Mouse (Mus musculus) urinary bladder, postnatal 25 days (tissue): ENCODE data around the gene Rabl6.
"Not testable (repeated sequence)": the region's sequence is repeated elsewhere in the genome, so short reads cannot be mapped to it uniquely, and the experiment has no call there.

Source experiments
- DNase-seq: peaks from one replicate; pipeline ENCODE4 v3.0.0; 2022; ENCODE audit warnings: low spot score

The Rabl6 gene

GRCm38 (mm10) chr2:25574579-25575431 is 33.5 kb downstream of the Rabl6 start, which contains the start of the genes Mamdc4 and Phpt1:
Gene Mamdc4, minus strand, starts transcription at chr2:25574845.
Gene Phpt1, minus strand, starts transcription at chr2:25575224.
- peak; percentile 92 for DNase-seq

DNA sequence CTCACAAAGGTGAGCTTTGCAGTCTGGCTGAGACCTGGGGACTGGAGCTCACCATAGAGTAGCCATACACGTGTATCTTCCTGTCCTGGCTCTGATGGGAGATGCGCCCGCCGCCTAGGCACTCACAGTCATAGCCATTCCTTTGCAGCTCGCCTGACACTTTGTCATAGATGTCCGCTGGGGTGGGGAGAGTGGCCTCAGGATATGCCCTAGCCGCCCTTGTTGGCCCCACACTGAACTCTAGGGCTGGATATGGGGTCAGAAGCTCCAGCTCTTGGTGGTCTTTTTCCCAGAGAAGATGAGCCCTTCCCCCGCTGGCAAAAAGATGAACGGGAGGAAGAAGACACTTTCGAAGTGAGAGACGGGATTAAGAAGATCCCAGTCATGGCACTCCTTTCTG is 34.2 kb downstream of the Rabl6 start:
- DNase-seq = no peak

DNA sequence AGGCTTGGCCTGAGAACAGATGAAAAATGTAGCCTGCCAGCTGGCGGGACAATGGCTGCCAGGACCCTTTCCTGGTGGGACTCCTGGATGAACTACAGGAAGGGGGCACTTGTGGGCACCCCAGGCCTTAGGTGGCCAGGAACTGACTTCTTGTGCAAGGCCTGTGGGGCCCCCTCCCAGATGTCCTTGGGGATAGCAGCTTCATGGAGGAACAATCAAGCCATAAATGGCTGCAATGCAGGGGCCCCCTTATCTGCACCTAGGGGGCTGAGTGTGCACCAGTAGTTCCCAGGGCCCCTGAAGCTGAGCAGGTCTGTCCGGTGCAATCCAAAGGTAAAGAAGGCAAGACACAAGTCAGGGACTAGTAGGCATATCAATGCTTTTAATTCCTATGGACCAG is 35.3 kb downstream of the Rabl6 start:
- no peak for DNase-seq

GRCm38 (mm10) chr2:25571221-25571620 is 37.1 kb downstream of the Rabl6 start:
- no peak for DNase-seq

- DNase-seq = no peak
Measured at GRCm38 (mm10) chr2:25569323-25569722, 39.0 kb downstream of the Rabl6 start.

GRCm38 (mm10) chr2:25568473-25569019 is 39.8 kb downstream of the Rabl6 start:
- DNase-seq = no peak

GRCm38 (mm10) chr2:25566558-25566957 is 41.8 kb downstream of the Rabl6 start:
- no peak for DNase-seq

DNA sequence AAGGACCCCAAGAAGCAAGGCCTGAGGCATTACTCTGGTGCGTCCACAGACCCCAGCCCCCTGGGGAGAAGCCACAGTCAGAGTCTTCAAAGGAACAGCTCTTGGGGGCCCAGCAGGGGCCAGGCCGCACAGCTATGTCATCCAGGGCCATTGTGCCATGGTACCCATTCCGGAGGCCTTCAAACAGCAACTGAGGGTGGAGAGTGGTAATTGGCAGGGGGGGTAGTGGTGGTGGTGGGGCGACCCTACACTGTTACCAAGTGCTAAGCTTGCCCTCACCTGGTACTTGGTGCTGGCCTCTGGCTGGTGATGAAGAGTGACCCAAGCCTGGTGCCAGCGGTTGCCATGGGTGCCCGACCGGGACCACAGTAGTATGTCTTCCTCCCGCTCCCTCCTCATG is 42.6 kb downstream of the Rabl6 start:
- no peak for DNase-seq

- no peak for DNase-seq
Measured at GRCm38 (mm10) chr2:25561946-25562345, 46.4 kb downstream of the Rabl6 start.

DNA sequence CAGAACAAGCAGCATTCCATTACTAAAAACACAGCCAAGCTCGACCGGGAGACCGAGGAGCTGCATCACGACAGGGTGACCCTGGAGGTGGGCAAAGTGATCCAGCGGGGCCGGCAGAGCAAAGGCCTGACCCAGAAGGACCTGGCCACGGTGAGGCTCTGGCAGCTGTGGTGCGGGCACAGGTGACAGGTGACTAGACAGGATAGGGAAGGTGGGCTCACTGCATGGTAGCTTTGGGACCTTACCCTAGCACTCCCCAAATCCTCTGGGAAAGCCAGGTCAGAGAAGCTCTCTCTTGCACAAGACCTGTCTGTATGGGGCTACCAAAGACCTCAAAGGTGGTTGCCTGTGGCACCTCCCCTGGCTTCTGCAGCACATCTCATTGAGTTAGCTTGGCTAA is 47.8 kb downstream of the Rabl6 start:
- DNase-seq = no peak

DNA sequence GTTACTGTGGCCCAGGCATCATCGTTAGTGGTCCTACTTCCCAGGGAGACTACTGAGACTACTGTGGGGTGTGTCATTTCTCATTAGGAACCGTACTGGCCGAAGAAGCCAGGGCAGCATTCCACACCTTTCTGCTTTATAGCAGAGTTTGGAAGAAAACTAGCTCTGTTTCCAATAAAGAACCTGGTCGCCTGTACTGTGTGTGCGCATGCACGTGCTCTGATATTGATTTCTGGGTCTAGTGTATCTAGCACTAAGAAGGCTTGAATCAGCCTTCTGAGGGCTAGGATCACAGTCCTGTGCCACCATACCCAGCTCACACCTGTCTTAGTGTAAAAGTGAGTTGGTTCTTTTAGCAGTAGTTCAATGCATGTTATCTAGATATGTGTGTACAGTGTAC is 49.5 kb downstream of the Rabl6 start:
- no peak for DNase-seq

DNA sequence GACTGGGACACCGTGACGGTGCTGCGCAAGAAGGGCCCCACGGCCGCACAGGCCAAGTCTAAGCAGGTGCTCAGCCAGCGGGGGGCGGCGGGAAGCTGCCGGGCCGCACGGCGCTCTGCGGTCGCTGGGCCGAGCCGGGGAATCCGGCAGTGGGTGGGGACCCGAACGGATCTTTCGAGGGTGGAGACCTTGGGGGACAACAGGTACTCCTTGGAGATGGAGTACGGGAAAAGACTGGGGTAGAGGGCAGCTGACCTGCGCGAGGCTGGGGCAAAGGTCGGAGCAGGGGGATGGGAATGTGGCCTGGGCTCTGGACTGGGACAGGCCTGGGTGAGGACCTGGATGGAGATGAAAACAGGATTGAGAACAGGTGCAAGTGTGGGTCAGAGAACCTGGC is 50.4 kb downstream of the Rabl6 start:
- DNase-seq = no peak

GRCm38 (mm10) chr2:25557221-25557963 is 50.9 kb downstream of the Rabl6 start, which contains the start of gene Edf1:
Gene Edf1, plus strand, starts transcription at chr2:25557847.
- DNase-seq = peak; percentile 91

DNA sequence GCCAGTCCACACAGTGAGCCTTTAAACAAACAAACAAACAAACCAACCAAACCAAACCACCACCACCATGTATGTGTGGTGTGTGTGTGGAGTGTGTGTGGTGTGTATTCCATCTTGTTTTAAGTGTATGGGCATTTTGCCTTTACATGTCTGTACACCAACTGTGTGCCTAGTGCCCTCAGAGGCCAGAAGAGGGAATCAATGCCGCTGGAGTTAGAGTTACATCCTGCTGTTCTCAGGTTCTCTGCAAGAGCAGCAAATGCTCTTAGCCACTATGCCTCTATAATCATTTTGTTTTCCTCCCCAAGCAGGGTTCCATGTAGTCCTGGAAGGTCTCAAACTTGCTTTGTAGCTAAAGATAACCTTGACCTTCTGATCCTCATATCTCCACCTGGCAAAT is 52.0 kb downstream of the Rabl6 start:
- DNase-seq = no peak

GRCm38 (mm10) chr2:25555479-25555878 is 52.8 kb downstream of the Rabl6 start:
- DNase-seq = not testable (repeated sequence)

DNA sequence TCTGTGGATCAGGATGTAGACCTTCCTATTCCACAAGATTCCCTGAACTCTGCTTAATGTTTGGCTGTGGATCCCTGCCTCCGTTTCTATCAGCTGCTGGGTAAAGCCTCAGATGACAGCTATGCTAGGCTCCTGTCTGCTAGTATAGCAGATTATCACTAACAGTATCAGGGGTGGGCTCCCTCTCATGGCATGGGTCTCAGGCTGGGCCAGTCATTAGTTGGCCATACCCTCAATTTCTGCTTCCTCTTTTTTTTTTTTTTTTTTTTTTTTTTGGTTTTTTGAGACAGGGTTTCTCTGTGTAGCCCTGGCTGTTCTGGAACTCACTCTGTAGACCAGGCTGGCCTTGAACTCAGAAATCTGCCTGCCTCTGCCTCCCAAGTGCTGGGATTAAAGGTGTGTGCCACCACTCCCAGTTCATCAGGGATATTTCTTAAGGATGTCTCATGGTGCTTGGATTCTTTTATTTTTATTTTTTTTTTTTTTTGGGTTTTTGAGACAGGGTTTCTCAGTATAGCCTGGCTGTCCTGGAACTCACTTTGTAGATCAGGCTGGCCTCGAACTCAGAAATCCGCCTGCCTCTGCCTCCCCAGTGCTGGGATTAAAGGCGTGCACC is 55.0 kb downstream of the Rabl6 start:
- DNase-seq = not testable (repeated sequence)

DNA sequence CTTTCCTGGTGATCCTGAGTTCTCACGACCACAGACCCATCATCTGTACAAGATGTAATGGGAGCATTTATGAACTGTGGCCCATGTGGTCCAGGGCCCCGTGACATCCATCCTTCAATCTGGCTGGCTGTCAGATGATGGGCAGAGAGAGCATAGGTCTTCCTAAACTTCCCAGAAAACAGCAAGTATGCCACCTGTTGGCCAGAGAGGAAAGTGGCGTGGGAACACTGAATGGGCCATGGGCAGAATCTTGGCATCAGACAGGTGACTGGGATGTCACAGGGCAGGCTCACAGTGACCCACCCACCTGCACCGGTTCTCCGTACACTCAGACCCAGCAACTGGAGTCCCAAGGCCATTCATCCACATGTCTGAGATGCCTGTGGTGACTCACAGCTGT is 57.1 kb downstream of the Rabl6 start:
- no peak for DNase-seq

- no peak for DNase-seq
Measured at GRCm38 (mm10) chr2:25549021-25549991, 59.0 kb downstream of the Rabl6 start.

GRCm38 (mm10) chr2:25546811-25547491 is 61.4 kb downstream of the Rabl6 start, which contains the start of gene Traf2:
Gene Traf2, minus strand, starts transcription at chr2:25546940.
- peak; percentile 96 for DNase-seq

GRCm38 (mm10) chr2:25545996-25546810 is 62.1 kb downstream of the Rabl6 start:
- no peak for DNase-seq
